Mouse (Mus musculus): ENCODE data around the gene Gadd45a.

DNA sequence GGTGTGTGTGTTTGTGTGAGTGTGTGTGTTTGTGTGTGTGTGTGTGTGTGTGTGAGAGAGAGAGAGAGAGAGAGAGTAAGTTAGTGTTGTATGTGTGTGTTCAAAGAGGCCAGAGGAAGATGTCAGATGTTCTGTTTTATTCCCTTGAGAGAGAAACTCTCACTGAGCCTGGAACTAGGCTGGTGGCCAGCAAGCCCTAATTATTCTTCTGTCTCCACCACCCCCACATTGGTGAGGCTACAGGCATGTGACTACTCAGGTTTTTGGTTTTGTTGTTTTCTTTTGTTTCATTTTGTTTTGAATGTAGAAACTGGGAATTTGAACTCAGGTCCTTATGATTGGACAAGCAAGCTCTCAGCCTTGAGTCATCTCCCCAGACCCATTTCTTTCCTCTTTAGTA lies 37.6 kb upstream of the Gadd45a start:
- TF ChIP-seq POLR2A (IDR thresholded peaks at IDR 0.05; ENCODE audit: borderline replicate concordance, extremely low read depth, low read depth, low read length) (no peak), CTCF (IDR thresholded peaks at IDR 0.05; ENCODE audit: insufficient read depth, low read length) (no peak)

All from lung, adult 2 months (tissue).